Mouse (Mus musculus): ENCODE measurements around the gene Zfp398.

Gene Zfp398

GRCm38 (mm10) chr6:47904917-47905695, 69.6 kb downstream of the Zfp398 start:
- DNase-seq: no peak

- no peak for DNase-seq
Observed at GRCm38 (mm10) chr6:47906326-47906725, 70.9 kb downstream of the Zfp398 start.

GRCm38 (mm10) chr6:47909007-47909406, 73.5 kb downstream of the Zfp398 start:
- no peak for DNase-seq

DNA sequence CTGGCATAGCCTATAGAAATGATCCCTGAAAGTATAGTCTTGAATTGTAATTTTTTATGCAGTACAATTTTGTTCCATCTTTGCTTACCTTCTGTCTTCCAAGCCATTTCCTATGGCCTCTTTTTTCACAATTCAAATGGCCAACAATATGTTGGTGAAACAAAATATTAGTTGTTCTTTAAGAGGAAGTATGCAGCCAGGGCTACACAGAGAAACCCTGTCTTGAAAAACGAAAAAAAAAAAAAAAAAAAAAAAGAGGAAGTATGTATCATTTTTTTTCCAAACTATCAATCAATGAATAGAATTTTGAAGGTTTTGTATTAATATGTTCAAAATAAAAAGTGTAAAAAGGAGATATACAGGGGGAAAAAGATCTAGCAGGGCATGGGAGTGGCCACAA, 76.2 kb downstream of the Zfp398 start:
- no peak for DNase-seq

DNA sequence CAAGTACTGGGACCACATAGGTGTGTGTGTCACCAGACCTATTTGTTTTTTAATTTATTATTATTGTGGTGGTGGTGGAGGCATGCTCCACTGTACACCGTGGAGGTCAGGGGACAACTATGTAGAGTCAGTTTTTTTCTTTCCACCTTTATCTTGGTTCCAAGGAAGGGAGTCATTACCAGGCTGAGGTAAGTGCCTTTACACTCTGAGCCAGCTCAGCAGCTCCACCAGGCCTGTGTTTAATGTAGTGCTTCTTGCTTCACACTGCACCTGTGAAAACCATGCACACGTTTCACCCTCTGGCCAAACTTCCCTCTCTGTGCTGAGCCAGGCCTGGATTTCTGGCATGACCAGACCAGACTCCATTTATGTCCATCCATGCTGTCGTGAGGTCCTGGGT, 77.5 kb downstream of the Zfp398 start:
- no peak for DNase-seq

- no peak for DNase-seq
Observed at GRCm38 (mm10) chr6:47917051-47917450, 81.6 kb downstream of the Zfp398 start.

GRCm38 (mm10) chr6:47918768-47919274, 83.4 kb downstream of the Zfp398 start:
- no peak for DNase-seq

- DNase-seq: no peak
Observed at GRCm38 (mm10) chr6:47919646-47920446, 84.4 kb downstream of the Zfp398 start.

- peak; percentile 85 for DNase-seq
Observed at GRCm38 (mm10) chr6:47920447-47921340, 85.2 kb downstream of the Zfp398 start, which contains the start of gene Zfp212. Gene Zfp212, plus strand, starts transcription at chr6:47920476.
